Mouse (Mus musculus): ENCODE measurements around the gene Fgf5. TPM values are rescaled to one million over a fixed set of nuclear protein-coding genes. Genes with fewer than 3 reads are reported as not detected.

Gene Fgf5
- polyA plus RNA-seq, 1 experiment: 0.63 TPM

DNA sequence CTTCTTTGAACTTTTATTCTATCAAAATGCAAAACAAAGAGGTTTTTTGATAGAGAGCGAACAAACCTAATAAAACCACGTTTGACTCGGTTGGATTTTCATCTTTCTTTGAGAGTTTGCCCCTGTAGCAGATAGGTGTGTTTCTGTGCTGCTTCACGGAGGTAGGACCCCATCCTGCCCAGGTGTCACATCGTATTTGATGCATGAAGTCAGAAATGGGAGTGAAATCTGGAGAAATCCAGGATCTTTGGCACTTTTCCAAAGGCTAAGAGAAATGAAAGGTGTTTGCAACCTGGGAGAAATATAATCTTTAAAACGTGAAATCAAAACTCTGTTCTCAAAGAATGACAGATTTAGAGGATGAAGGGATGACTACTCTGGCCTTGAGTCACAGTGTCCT, 15.5 kb upstream of the Fgf5 start:
- Histone ChIP-seq H3K27me3 (ENCODE audit: control insufficient read depth, insufficient read depth, insufficient read length) (no peaks in the 10 kb centered on the region), H3K36me3 (ENCODE audit: control insufficient read depth, insufficient read depth) (no peaks in the 10 kb centered on the region), H3K4me3 (ENCODE audit: insufficient read depth, poor library complexity, severe bottlenecking) (no peak overlapping the region), H3K79me2 (ENCODE audit: control insufficient read depth, insufficient read depth) (no peaks in the 10 kb centered on the region), H3ac (ENCODE audit: control insufficient read depth, insufficient read length, low read depth) (no peak overlapping the region), H3K79me3 (ENCODE audit: low read depth) (no peaks in the 10 kb centered on the region)
- TF ChIP-seq USF1 (IDR thresholded peaks at IDR 0.05; ENCODE audit: low read depth) (no peak), MYOG (IDR thresholded peaks at IDR 0.05; ENCODE audit: control insufficient read depth, extremely low read depth, insufficient read length) (no peak), CEBPB (IDR thresholded peaks at IDR 0.05; ENCODE audit: low read depth) (no peak), MAX (IDR thresholded peaks at IDR 0.05) (no peak), CTCF (IDR thresholded peaks at IDR 0.05; ENCODE audit: control insufficient read depth, insufficient read depth, insufficient read length) (no peak)

DNA sequence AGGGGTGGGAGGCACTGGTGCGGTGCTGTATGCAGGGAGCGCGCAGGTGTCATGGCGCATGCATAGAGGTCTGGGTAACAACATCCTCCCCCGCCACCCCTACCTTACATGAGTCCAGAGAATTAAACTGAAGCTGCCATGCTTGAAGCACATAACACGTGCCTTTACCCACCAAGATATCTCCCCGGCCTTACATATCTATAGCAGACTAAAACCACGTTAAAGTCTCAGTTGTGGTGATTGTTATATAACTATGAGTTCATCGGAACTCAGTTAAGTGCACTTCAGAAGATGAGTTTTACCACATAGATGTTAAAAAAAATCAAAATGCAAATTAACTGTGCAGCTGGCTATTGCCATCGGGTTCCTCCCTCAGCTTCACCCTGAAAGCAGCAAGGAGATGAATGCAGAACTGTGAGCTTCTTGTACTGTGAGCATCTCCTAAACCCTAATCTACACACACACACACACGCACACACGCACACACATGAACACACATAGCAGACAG, 12.6 kb upstream of the Fgf5 start:
- no peak overlapping the region for H3K4me3 ChIP-seq (ENCODE audit: insufficient read depth, poor library complexity, severe bottlenecking)
- H3K27me3 ChIP-seq (ENCODE audit: control insufficient read depth, insufficient read depth, insufficient read length): no peaks in the 10 kb centered on the region
- no peak overlapping the region for H3ac ChIP-seq (ENCODE audit: control insufficient read depth, insufficient read length, low read depth)
- no peaks in the 10 kb centered on the region for H3K79me3 ChIP-seq (ENCODE audit: low read depth)
- TF ChIP-seq FOSL1 (IDR thresholded peaks at IDR 0.05; ENCODE audit: insufficient read depth, low read length, poor library complexity, severe bottlenecking) (no peak), MYOG (IDR thresholded peaks at IDR 0.05; ENCODE audit: control insufficient read depth, extremely low read depth, insufficient read length) (no peak), MYOD1 (IDR thresholded peaks at IDR 0.05; ENCODE audit: control insufficient read depth, insufficient read length, low read depth) (no peak), MAX (IDR thresholded peaks at IDR 0.05) (no peak), CEBPB (IDR thresholded peaks at IDR 0.05; ENCODE audit: low read depth) (no peak), CTCF (IDR thresholded peaks at IDR 0.05; ENCODE audit: control insufficient read depth, insufficient read depth, insufficient read length) (no peak), USF1 (IDR thresholded peaks at IDR 0.05; ENCODE audit: low read depth) (no peak)
- H3K79me2 ChIP-seq (ENCODE audit: control insufficient read depth, insufficient read depth): no peaks in the 10 kb centered on the region
- no peaks in the 10 kb centered on the region for H3K36me3 ChIP-seq (ENCODE audit: control insufficient read depth, insufficient read depth)

DNA sequence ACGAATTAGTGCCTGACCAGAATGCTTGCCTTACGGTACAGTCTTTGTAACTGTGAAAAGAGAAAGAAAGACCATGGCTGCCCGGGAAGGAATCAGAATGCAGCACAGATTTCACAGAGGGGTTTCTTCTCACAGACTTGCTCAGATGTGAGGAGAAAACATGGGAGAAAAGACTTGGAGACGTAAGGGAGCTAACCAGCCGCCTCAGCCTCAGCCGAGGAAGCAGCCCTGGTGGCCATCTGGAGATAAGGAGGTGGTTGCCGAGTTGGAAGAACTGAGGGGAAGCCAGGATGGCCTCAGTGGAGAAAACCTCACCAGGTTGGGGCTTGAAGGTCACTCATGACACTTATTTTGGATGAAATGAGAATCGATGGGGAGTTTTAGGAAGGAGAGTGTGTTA, 8.7 kb upstream of the Fgf5 start:
- TF ChIP-seq CEBPB (IDR thresholded peaks at IDR 0.05; ENCODE audit: low read depth) (no peak), USF1 (IDR thresholded peaks at IDR 0.05; ENCODE audit: low read depth) (no peak), FOSL1 (IDR thresholded peaks at IDR 0.05; ENCODE audit: insufficient read depth, low read length, poor library complexity, severe bottlenecking) (no peak), CTCF (IDR thresholded peaks at IDR 0.05; ENCODE audit: control insufficient read depth, insufficient read depth, insufficient read length) (no peak), MYOD1 (IDR thresholded peaks at IDR 0.05; ENCODE audit: control insufficient read depth, insufficient read length, low read depth) (no peak), MAX (IDR thresholded peaks at IDR 0.05) (no peak), MYOG (IDR thresholded peaks at IDR 0.05; ENCODE audit: control insufficient read depth, extremely low read depth, insufficient read length) (no peak)
- Histone ChIP-seq H3K27me3 (ENCODE audit: control insufficient read depth, insufficient read depth, insufficient read length) (no peaks in the 10 kb centered on the region), H3K36me3 (ENCODE audit: control insufficient read depth, insufficient read depth) (no peaks in the 10 kb centered on the region), H3K4me3 (ENCODE audit: insufficient read depth, poor library complexity, severe bottlenecking) (no peak overlapping the region), H3K79me3 (ENCODE audit: low read depth) (no peaks in the 10 kb centered on the region), H3ac (ENCODE audit: control insufficient read depth, insufficient read length, low read depth) (no peak overlapping the region), H3K79me2 (ENCODE audit: control insufficient read depth, insufficient read depth) (no peaks in the 10 kb centered on the region)

DNA sequence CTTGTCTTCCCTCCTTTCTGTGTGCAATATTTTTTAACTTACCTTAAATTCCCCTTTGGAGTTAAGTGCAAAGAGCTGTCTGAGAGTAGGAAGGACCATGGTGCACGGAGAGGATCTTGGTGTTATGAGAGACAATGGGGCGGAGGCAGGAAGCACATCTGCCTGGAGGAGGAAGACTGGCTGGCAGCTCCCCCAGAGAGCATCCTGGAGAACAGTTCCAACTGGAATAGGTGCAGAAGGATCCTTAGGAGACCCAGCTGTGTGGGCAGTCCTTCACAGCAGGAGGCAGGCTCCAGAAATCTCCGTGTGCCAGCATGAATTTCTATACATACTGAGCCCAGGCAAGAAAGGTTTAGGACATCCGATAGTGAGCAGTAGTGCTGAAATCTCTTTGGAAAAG, 8.0 kb upstream of the Fgf5 start:
- no peaks in the 10 kb centered on the region for H3K79me3 ChIP-seq (ENCODE audit: low read depth)
- H3K4me3 ChIP-seq (ENCODE audit: insufficient read depth, poor library complexity, severe bottlenecking): no peak overlapping the region
- TF ChIP-seq USF1 (IDR thresholded peaks at IDR 0.05; ENCODE audit: low read depth) (no peak), MAX (IDR thresholded peaks at IDR 0.05) (no peak), CTCF (IDR thresholded peaks at IDR 0.05; ENCODE audit: control insufficient read depth, insufficient read depth, insufficient read length) (no peak), MYOD1 (IDR thresholded peaks at IDR 0.05; ENCODE audit: control insufficient read depth, insufficient read length, low read depth) (no peak), CEBPB (IDR thresholded peaks at IDR 0.05; ENCODE audit: low read depth) (no peak), FOSL1 (IDR thresholded peaks at IDR 0.05; ENCODE audit: insufficient read depth, low read length, poor library complexity, severe bottlenecking) (no peak), MYOG (IDR thresholded peaks at IDR 0.05; ENCODE audit: control insufficient read depth, extremely low read depth, insufficient read length) (no peak)
- H3ac ChIP-seq (ENCODE audit: control insufficient read depth, insufficient read length, low read depth): no peak overlapping the region
- no peaks in the 10 kb centered on the region for H3K79me2 ChIP-seq (ENCODE audit: control insufficient read depth, insufficient read depth)
- H3K27me3 ChIP-seq (ENCODE audit: control insufficient read depth, insufficient read depth, insufficient read length): no peaks in the 10 kb centered on the region
- H3K36me3 ChIP-seq (ENCODE audit: control insufficient read depth, insufficient read depth): no peaks in the 10 kb centered on the region

DNA sequence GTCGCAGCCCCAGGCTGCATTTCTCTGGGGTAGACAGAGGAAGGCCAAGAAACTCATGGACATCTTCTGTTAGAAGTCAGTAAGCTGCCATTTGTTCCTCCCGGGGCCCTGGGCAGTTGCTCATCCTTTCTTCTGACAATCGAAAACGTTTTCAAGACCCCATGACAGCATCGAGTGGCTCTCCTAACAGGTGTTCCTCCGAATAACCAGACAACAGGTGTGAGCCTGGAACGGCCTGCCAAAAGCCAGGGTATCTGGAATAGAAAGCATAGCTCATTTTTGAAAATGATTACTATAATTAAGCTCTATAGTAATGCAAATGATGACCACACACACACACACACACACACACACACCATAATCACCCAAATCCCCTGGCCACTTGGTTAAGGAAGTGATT, 7.2 kb upstream of the Fgf5 start:
- Histone ChIP-seq H3K36me3 (ENCODE audit: control insufficient read depth, insufficient read depth) (no peaks in the 10 kb centered on the region), H3K27me3 (ENCODE audit: control insufficient read depth, insufficient read depth, insufficient read length) (no peaks in the 10 kb centered on the region), H3ac (ENCODE audit: control insufficient read depth, insufficient read length, low read depth) (no peak overlapping the region), H3K79me2 (ENCODE audit: control insufficient read depth, insufficient read depth) (no peaks in the 10 kb centered on the region), H3K79me3 (ENCODE audit: low read depth) (no peaks in the 10 kb centered on the region), H3K4me3 (ENCODE audit: insufficient read depth, poor library complexity, severe bottlenecking) (no peak overlapping the region)
- TF ChIP-seq USF1 (IDR thresholded peaks at IDR 0.05; ENCODE audit: low read depth): no peak
- no peak for TF ChIP-seq CEBPB (IDR thresholded peaks at IDR 0.05; ENCODE audit: low read depth)
- TF ChIP-seq MYOG (IDR thresholded peaks at IDR 0.05; ENCODE audit: control insufficient read depth, extremely low read depth, insufficient read length): no peak

DNA sequence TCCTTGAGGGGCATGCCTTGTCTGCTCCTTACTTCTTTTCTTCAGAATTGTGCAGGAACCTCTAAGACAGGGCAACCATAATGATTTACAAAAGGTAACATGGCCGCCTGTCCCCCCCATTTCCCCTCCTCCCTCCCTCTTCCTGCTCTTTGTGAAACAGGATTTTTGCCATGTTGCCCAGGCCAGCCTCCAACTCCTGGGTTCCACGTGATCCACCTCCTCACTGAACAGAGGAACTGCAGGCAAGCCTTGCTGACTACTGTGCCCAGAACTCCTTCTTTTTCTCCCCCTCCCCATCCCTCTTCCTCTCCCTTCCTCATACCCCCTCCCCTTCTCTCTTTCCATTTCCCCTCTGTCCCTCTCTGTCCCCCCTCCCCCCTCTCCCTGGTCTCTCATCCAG, 6.5 kb upstream of the Fgf5 start:
- Histone ChIP-seq H3K36me3 (ENCODE audit: control insufficient read depth, insufficient read depth) (no peaks in the 10 kb centered on the region), H3K79me2 (ENCODE audit: control insufficient read depth, insufficient read depth) (no peaks in the 10 kb centered on the region), H3K27me3 (ENCODE audit: control insufficient read depth, insufficient read depth, insufficient read length) (no peaks in the 10 kb centered on the region), H3ac (ENCODE audit: control insufficient read depth, insufficient read length, low read depth) (no peak overlapping the region), H3K79me3 (ENCODE audit: low read depth) (no peaks in the 10 kb centered on the region), H3K4me3 (ENCODE audit: insufficient read depth, poor library complexity, severe bottlenecking) (no peak overlapping the region)
- TF ChIP-seq CEBPB (IDR thresholded peaks at IDR 0.05; ENCODE audit: low read depth) (no peak), MYOD1 (IDR thresholded peaks at IDR 0.05; ENCODE audit: control insufficient read depth, insufficient read length, low read depth) (no peak), USF1 (IDR thresholded peaks at IDR 0.05; ENCODE audit: low read depth) (no peak), MYOG (IDR thresholded peaks at IDR 0.05; ENCODE audit: control insufficient read depth, extremely low read depth, insufficient read length) (no peak), MAX (IDR thresholded peaks at IDR 0.05) (no peak), FOSL1 (IDR thresholded peaks at IDR 0.05; ENCODE audit: insufficient read depth, low read length, poor library complexity, severe bottlenecking) (no peak), CTCF (IDR thresholded peaks at IDR 0.05; ENCODE audit: control insufficient read depth, insufficient read depth, insufficient read length) (no peak)
